Mouse (Mus musculus): ENCODE data around the gene Faah. TPM values are rescaled to one million over a fixed set of nuclear protein-coding genes. Genes with fewer than 3 reads are reported as not detected.

Faah gene
- polyA plus RNA-seq, 1 experiment, result 31.6 TPM

GRCm38 (mm10) chr4:115953559-115953958 is 64.2 kb downstream of the Faah start:
- Histone ChIP-seq H3K4me1 (ENCODE audit: control insufficient read depth, insufficient read depth, low read length) (peaks cover 3% of the 10 kb centered on the region; the same call in 1 of the 2 replicates), H3K36me3 (ENCODE audit: control insufficient read depth, insufficient read depth, low read length) (no peaks in the 10 kb centered on the region), H3K27ac (ENCODE audit: control insufficient read depth, insufficient read depth, low read depth, low read length) (no peak overlapping the region), H3K4me3 (ENCODE audit: control insufficient read depth, low read depth, low read length) (no peak overlapping the region), H3K27me3 (ENCODE audit: control insufficient read depth, insufficient read depth, low read length) (no peaks in the 10 kb centered on the region)
- TF ChIP-seq POLR2A (IDR thresholded peaks at IDR 0.05; ENCODE audit: control insufficient read depth, low read depth, low read length), result no peak

- Histone ChIP-seq H3K4me1 (ENCODE audit: control insufficient read depth, insufficient read depth, low read length) (peaks cover 3% of the 10 kb centered on the region; the same call in 1 of the 2 replicates), H3K27me3 (ENCODE audit: control insufficient read depth, insufficient read depth, low read length) (no peaks in the 10 kb centered on the region), H3K4me3 (ENCODE audit: control insufficient read depth, low read depth, low read length) (no peak overlapping the region), H3K27ac (ENCODE audit: control insufficient read depth, insufficient read depth, low read depth, low read length) (no peak overlapping the region), H3K36me3 (ENCODE audit: control insufficient read depth, insufficient read depth, low read length) (no peaks in the 10 kb centered on the region)
- TF ChIP-seq POLR2A (IDR thresholded peaks at IDR 0.05; ENCODE audit: control insufficient read depth, low read depth, low read length), result no peak
- peak; percentile 58; the same call in 1 of the 2 replicates for TF ChIP-seq CTCF (IDR thresholded peaks at IDR 0.05; ENCODE audit: control insufficient read depth, insufficient read depth, insufficient replicate concordance, low read depth, low read length)
Measured at GRCm38 (mm10) chr4:115952758-115953157, 65.0 kb downstream of the Faah start.

GRCm38 (mm10) chr4:115943669-115944314 is 73.9 kb downstream of the Faah start:
- Histone ChIP-seq H3K27me3 (ENCODE audit: control insufficient read depth, insufficient read depth, low read length) (peaks cover 3% of the 10 kb centered on the region), H3K4me1 (ENCODE audit: control insufficient read depth, insufficient read depth, low read length) (peaks cover 21% of the 10 kb centered on the region), H3K4me3 (ENCODE audit: control insufficient read depth, low read depth, low read length) (peak overlapping the region; percentile 37), H3K36me3 (ENCODE audit: control insufficient read depth, insufficient read depth, low read length) (no peaks in the 10 kb centered on the region), H3K27ac (ENCODE audit: control insufficient read depth, insufficient read depth, low read depth, low read length) (no peak overlapping the region)
- no peak for TF ChIP-seq POLR2A (IDR thresholded peaks at IDR 0.05; ENCODE audit: control insufficient read depth, low read depth, low read length)
- TF ChIP-seq CTCF (IDR thresholded peaks at IDR 0.05; ENCODE audit: control insufficient read depth, insufficient read depth, insufficient replicate concordance, low read depth, low read length), result no peak

- Histone ChIP-seq H3K4me1 (ENCODE audit: control insufficient read depth, insufficient read depth, low read length) (peaks cover 31% of the 10 kb centered on the region), H3K4me3 (ENCODE audit: control insufficient read depth, low read depth, low read length) (no peak overlapping the region), H3K36me3 (ENCODE audit: control insufficient read depth, insufficient read depth, low read length) (no peaks in the 10 kb centered on the region), H3K27ac (ENCODE audit: control insufficient read depth, insufficient read depth, low read depth, low read length) (no peak overlapping the region), H3K27me3 (ENCODE audit: control insufficient read depth, insufficient read depth, low read length) (peaks cover 15% of the 10 kb centered on the region)
- TF ChIP-seq CTCF (IDR thresholded peaks at IDR 0.05; ENCODE audit: control insufficient read depth, insufficient read depth, insufficient replicate concordance, low read depth, low read length) (no peak), POLR2A (IDR thresholded peaks at IDR 0.05; ENCODE audit: control insufficient read depth, low read depth, low read length) (no peak)
Measured at GRCm38 (mm10) chr4:115941242-115941820, 76.4 kb downstream of the Faah start.

GRCm38 (mm10) chr4:115940681-115941080 is 77.0 kb downstream of the Faah start:
- H3K27ac ChIP-seq (ENCODE audit: control insufficient read depth, insufficient read depth, low read depth, low read length), result no peak overlapping the region
- peaks cover 35% of the 10 kb centered on the region for H3K4me1 ChIP-seq (ENCODE audit: control insufficient read depth, insufficient read depth, low read length)
- no peak for TF ChIP-seq POLR2A (IDR thresholded peaks at IDR 0.05; ENCODE audit: control insufficient read depth, low read depth, low read length)
- no peak for TF ChIP-seq CTCF (IDR thresholded peaks at IDR 0.05; ENCODE audit: control insufficient read depth, insufficient read depth, insufficient replicate concordance, low read depth, low read length)
- no peak overlapping the region for H3K4me3 ChIP-seq (ENCODE audit: control insufficient read depth, low read depth, low read length)
- peaks cover 18% of the 10 kb centered on the region for H3K27me3 ChIP-seq (ENCODE audit: control insufficient read depth, insufficient read depth, low read length)
- no peaks in the 10 kb centered on the region for H3K36me3 ChIP-seq (ENCODE audit: control insufficient read depth, insufficient read depth, low read length)

DNA sequence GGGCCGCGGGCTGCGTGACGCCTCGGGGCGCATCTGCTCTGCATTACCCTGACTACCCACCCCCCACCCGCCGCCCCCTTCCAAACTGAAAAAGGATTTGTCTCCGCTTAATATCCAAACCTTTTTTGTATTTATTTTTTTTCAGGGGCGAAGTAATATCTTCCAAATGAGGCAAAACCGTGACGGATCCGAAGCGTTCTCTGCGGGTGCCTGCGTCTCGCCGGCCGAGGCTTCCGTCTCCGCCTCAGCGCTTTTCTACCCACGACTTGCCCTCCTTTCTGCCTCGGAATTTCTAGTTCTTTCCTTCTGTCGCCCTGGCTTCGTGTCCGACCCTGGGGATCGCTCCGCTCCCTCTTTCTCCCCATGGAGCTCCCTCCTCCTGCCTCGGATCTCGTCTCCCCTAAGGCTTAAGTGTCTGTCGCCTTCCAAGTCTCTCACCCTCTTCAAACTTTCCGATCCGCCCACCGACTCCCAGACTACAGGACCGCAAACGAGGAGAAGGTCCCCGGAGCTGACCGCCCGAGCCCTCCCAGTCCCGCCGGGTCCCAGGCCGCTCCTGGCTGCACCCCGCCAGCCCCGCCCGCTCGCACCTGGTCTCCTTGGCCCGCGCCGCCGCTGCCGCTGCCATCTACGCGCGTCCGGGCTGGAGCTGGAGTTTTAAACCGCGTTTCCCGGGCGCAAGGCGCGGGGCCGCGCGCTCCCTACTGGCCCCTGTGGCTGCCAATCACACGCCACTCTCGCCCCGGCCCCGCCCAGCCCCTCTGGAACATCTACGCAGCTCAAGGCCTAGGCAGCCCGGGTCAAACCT is 78.2 kb downstream of the Faah start, which contains the start of gene Dmbx1:
Gene Dmbx1 (minus strand): TSS at position 632 of the 808 bp plus-strand sequence.
- H3K4me3 ChIP-seq (ENCODE audit: control insufficient read depth, low read depth, low read length), result peak within 1 kb of the TSS; percentile 44
- no peak within 1 kb of the TSS for H3K27ac ChIP-seq (ENCODE audit: control insufficient read depth, insufficient read depth, low read depth, low read length)
- no peak for TF ChIP-seq POLR2A (IDR thresholded peaks at IDR 0.05; ENCODE audit: control insufficient read depth, low read depth, low read length)
- TF ChIP-seq CTCF (IDR thresholded peaks at IDR 0.05; ENCODE audit: control insufficient read depth, insufficient read depth, insufficient replicate concordance, low read depth, low read length), result no peak
- peaks cover 18% of the 10 kb centered on the region for H3K27me3 ChIP-seq (ENCODE audit: control insufficient read depth, insufficient read depth, low read length)
- H3K4me1 ChIP-seq (ENCODE audit: control insufficient read depth, insufficient read depth, low read length), result peaks cover 35% of the 10 kb centered on the region
- H3K36me3 ChIP-seq (ENCODE audit: control insufficient read depth, insufficient read depth, low read length), result no peaks in the 10 kb centered on the region

All from testis, adult 2 months (tissue).